Mouse (Mus musculus) erythroblast, embryonic 14.5 days (primary cell): ENCODE measurements around the gene Alg2.

Experiments used
- GATA1 ChIP-seq: IDR thresholded peaks from 2 replicates; pipeline ENCODE4 v1.6.1; 2012; ENCODE audit warnings: low read length, inconsistent platforms, mixed read lengths
- TAL1 ChIP-seq: IDR thresholded peaks from 3 replicates; pipeline ENCODE4 v1.6.1; 2012; ENCODE audit warnings: low read length, inconsistent platforms, mixed read lengths

DNA sequence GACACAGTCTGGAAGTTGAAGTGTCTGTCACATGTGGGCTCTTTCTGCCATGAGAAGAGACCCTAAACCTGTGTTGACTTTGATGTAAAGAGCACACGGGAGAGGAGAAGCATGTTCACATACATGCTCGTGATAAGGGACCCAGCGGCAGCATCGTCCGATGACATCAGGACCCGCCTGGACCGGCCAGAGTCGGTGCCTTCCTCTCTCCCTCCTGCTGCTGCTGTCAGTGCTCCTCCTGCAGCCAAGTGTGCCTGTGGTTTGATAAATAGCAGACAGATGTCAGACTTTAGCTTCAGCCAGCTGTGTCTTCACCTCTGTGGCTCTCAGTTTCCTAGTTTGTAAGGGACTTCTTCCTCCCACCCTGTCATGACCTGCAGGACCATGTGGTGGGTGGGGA lies 19.3 kb upstream of the Alg2 start:
- TF ChIP-seq TAL1, result no peak
- no peak for TF ChIP-seq GATA1
